Mouse (Mus musculus): Measurements from ENCODE around the gene Rnf181.

The Rnf181 gene

GRCm38 (mm10) chr6:72385258-72385657 lies 18.5 kb upstream of the Rnf181 start:
- DNase-seq (ENCODE audit: extremely low spot score, low read depth, low spot score), result no peak

GRCm38 (mm10) chr6:72383952-72384351 lies 17.2 kb upstream of the Rnf181 start:
- no peak for DNase-seq (ENCODE audit: extremely low spot score, low read depth, low spot score)

GRCm38 (mm10) chr6:72383142-72383820 lies 16.5 kb upstream of the Rnf181 start:
- DNase-seq (ENCODE audit: extremely low spot score, low read depth, low spot score), result no peak

- no peak for DNase-seq (ENCODE audit: extremely low spot score, low read depth, low spot score)
These were observed 15.7 kb upstream of the Rnf181 start for GRCm38 (mm10) chr6:72382494-72382893.

GRCm38 (mm10) chr6:72380131-72380770 lies 13.5 kb upstream of the Rnf181 start, which contains the start of gene Vamp5:
Gene Vamp5, minus strand, starts transcription at chr6:72380468.
- DNase-seq (ENCODE audit: extremely low spot score, low read depth, low spot score), result no peak

GRCm38 (mm10) chr6:72379377-72380130 lies 12.8 kb upstream of the Rnf181 start:
- no peak for DNase-seq (ENCODE audit: extremely low spot score, low read depth, low spot score)

GRCm38 (mm10) chr6:72378510-72379234 lies 11.9 kb upstream of the Rnf181 start:
- no peak for DNase-seq (ENCODE audit: extremely low spot score, low read depth, low spot score)

GRCm38 (mm10) chr6:72374820-72375563 lies 8.2 kb upstream of the Rnf181 start:
- no peak for DNase-seq (ENCODE audit: extremely low spot score, low read depth, low spot score)

- DNase-seq (ENCODE audit: extremely low spot score, low read depth, low spot score), result no peak
These were observed 7.5 kb upstream of the Rnf181 start for GRCm38 (mm10) chr6:72374206-72374605.

GRCm38 (mm10) chr6:72373184-72373583 lies 6.4 kb upstream of the Rnf181 start:
- DNase-seq (ENCODE audit: extremely low spot score, low read depth, low spot score), result no peak

GRCm38 (mm10) chr6:72371571-72371970 lies 4.8 kb upstream of the Rnf181 start:
- DNase-seq (ENCODE audit: extremely low spot score, low read depth, low spot score), result no peak

- no peak for DNase-seq (ENCODE audit: extremely low spot score, low read depth, low spot score)
These were observed 4.4 kb upstream of the Rnf181 start for GRCm38 (mm10) chr6:72371147-72371546.

- no peak for DNase-seq (ENCODE audit: extremely low spot score, low read depth, low spot score)
These were observed 3.3 kb upstream of the Rnf181 start for GRCm38 (mm10) chr6:72370091-72370490.

- no peak for DNase-seq (ENCODE audit: extremely low spot score, low read depth, low spot score)
These were observed 2.8 kb upstream of the Rnf181 start for GRCm38 (mm10) chr6:72369557-72369956.

GRCm38 (mm10) chr6:72367460-72367974 lies 761 bp upstream of the Rnf181 start:
- DNase-seq (ENCODE audit: extremely low spot score, low read depth, low spot score), result no peak

GRCm38 (mm10) chr6:72366304-72366703 lies 452 bp downstream of the Rnf181 start:
- DNase-seq (ENCODE audit: extremely low spot score, low read depth, low spot score), result no peak

GRCm38 (mm10) chr6:72364985-72365384 lies 1.8 kb downstream of the Rnf181 start:
- no peak for DNase-seq (ENCODE audit: extremely low spot score, low read depth, low spot score)

GRCm38 (mm10) chr6:72364009-72364408 lies 2.7 kb downstream of the Rnf181 start:
- DNase-seq (ENCODE audit: extremely low spot score, low read depth, low spot score), result no peak

- DNase-seq (ENCODE audit: extremely low spot score, low read depth, low spot score), result peak; percentile 94
These were observed 4.4 kb downstream of the Rnf181 start for GRCm38 (mm10) chr6:72362132-72363028.

Data from hindlimb bud, embryonic 11.5 days (tissue).